Mouse (Mus musculus) kidney, postnatal 36 days (tissue): ENCODE measurements at regions not wholly inside any gene's neighbourhood (a gene's known extent, or its start where the extent isn't known, plus 50 kb on each side); places are given as distances from the start of the nearest gene placed in this dataset.

ENCODE experiments used
- DNase-seq, 2 experiments: peaks; one replicate each; pipeline ENCODE4 v3.0.0; 2021 to 2022; ENCODE audit warnings: mixed read lengths in 2 of 2

- DNase-seq: no peak
Measured at GRCm38 (mm10) chr10:39316533-39316932, 52.1 kb upstream of the Fyn start.

- no peak for DNase-seq
Measured at GRCm38 (mm10) chr10:39315434-39316174, 53.1 kb upstream of the Fyn start.

- no peak for DNase-seq
Measured at GRCm38 (mm10) chr10:39311501-39311900, 57.2 kb upstream of the Fyn start.

- no peak for DNase-seq
Measured at GRCm38 (mm10) chr10:39308535-39308934, 60.1 kb upstream of the Fyn start.

GRCm38 (mm10) chr10:39292703-39293496, 75.8 kb upstream of the Fyn start:
- DNase-seq: no peak

- DNase-seq: peak; percentile 10 to 23
Measured at GRCm38 (mm10) chr10:39291747-39292198, 76.9 kb upstream of the Fyn start.

- peak; percentile 18 to 36 for DNase-seq
Measured at GRCm38 (mm10) chr10:39291134-39291746, 77.4 kb upstream of the Fyn start.

GRCm38 (mm10) chr10:39290245-39290644, 78.4 kb upstream of the Fyn start:
- no peak for DNase-seq

- DNase-seq: no peak
Measured at GRCm38 (mm10) chr10:39280366-39281000, 88.2 kb upstream of the Fyn start.

- no peak for DNase-seq
Measured at GRCm38 (mm10) chr10:39274202-39274601, 94.5 kb upstream of the Fyn start.

- DNase-seq: no peak
Measured at GRCm38 (mm10) chr10:39273426-39273825, 95.2 kb upstream of the Fyn start.

GRCm38 (mm10) chr10:39272387-39272949, 96.2 kb upstream of the Fyn start:
- DNase-seq: no peak

GRCm38 (mm10) chr10:39270406-39270805, 98.2 kb upstream of the Fyn start:
- DNase-seq: no peak

- no peak for DNase-seq
Measured at GRCm38 (mm10) chr10:39267236-39267635, 101.4 kb upstream of the Fyn start.

- peak; percentile 82 to 90 for DNase-seq
Measured at GRCm38 (mm10) chr10:39266482-39266881, 102.2 kb upstream of the Fyn start.

GRCm38 (mm10) chr10:39262466-39262865, 98.9 kb upstream of the Ccn6 start:
- DNase-seq: no peak

GRCm38 (mm10) chr10:39261174-39262145, 97.9 kb upstream of the Ccn6 start:
- no peak for DNase-seq

GRCm38 (mm10) chr10:39260061-39260460, 96.5 kb upstream of the Ccn6 start:
- DNase-seq: no peak

GRCm38 (mm10) chr10:39257371-39258154, 94.0 kb upstream of the Ccn6 start:
- DNase-seq: no peak

- DNase-seq: no peak
Measured at GRCm38 (mm10) chr10:39254561-39254960, 91.0 kb upstream of the Ccn6 start.

GRCm38 (mm10) chr10:39250039-39250438, 86.4 kb upstream of the Ccn6 start:
- DNase-seq: no peak
